Mouse (Mus musculus): ENCODE measurements at regions not wholly inside any gene's neighbourhood (a gene's known extent, or its start where the extent isn't known, plus 50 kb on each side); places are given as distances from the start of the nearest gene placed in this dataset.

DNA sequence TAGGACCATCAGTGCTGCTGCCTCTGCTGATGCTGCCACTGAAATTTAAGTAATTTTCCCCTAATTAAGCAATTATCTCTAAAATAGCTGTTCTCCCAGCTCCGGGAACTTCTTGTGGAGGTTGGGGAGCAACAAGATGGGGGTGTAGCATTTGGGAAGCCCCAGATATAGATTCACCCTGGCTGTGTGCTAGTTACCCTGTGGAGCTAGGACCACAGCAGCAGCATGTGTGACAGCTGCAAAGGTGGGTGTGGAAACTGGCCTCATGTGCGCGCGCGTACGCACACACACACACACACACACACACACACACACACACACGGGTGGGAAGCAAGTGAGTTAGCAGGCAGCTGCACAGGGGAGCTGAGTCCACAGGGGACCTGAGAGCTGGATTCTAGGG is 126.2 kb upstream of the Sdk2 start:
- Histone ChIP-seq H3K4me1 (ENCODE audit: insufficient read depth) (no peaks in the 10 kb centered on the region), H3K4me2 (no peak overlapping the region), H3K9ac (no peak overlapping the region), H3K4me3 (ENCODE audit: low read depth, low read length) (no peak overlapping the region), H3K36me3 (ENCODE audit: insufficient read depth) (no peaks in the 10 kb centered on the region), H3K9me3 (ENCODE audit: low read depth, low read length) (peaks cover 7% of the 10 kb centered on the region; the same call in 1 of the 2 replicates), H3K27ac (ENCODE audit: low read depth) (no peak overlapping the region), H3K27me3 (ENCODE audit: insufficient read depth, low read length) (no peaks in the 10 kb centered on the region)
- TF ChIP-seq CTCF (IDR thresholded peaks at IDR 0.05; ENCODE audit: low read depth) = no peak
- no peak for ATAC-seq (ENCODE audit: insufficient read depth)
- 90% methylated on average over 7 of the region's 7 CpGs for WGBS
- no peak for DNase-seq

DNA sequence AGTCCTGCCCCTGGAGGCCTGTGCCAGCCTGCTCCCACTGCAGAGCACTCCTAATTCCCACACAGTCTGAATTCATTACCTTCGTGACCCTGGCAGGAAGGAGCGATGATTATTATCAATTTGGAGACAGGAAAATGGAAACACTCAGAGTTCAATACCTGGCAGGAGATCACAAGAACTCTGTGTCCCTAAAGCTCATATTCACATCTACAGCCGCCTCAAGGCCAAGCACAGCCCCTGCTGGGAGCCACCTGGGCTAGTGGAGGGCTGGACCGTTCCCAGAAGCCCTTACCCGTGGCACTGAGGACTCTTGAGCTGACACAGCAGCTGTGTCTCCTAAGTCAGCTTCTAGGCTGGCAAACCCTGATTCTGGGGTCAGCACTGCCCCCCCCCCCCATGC is 124.8 kb upstream of the Sdk2 start:
- Histone ChIP-seq H3K4me2 (no peak overlapping the region), H3K4me3 (ENCODE audit: low read depth, low read length) (no peak overlapping the region), H3K27ac (ENCODE audit: low read depth) (no peak overlapping the region), H3K36me3 (ENCODE audit: insufficient read depth) (no peaks in the 10 kb centered on the region), H3K27me3 (ENCODE audit: insufficient read depth, low read length) (no peaks in the 10 kb centered on the region), H3K9me3 (ENCODE audit: low read depth, low read length) (peaks cover 7% of the 10 kb centered on the region; the same call in 1 of the 2 replicates), H3K9ac (no peak overlapping the region), H3K4me1 (ENCODE audit: insufficient read depth) (no peaks in the 10 kb centered on the region)
- 43% methylated on average over 5 of the region's 5 CpGs for WGBS
- ATAC-seq (ENCODE audit: insufficient read depth) (no peak), DNase-seq (no peak)
- TF ChIP-seq CTCF (IDR thresholded peaks at IDR 0.05; ENCODE audit: low read depth) = no peak

DNA sequence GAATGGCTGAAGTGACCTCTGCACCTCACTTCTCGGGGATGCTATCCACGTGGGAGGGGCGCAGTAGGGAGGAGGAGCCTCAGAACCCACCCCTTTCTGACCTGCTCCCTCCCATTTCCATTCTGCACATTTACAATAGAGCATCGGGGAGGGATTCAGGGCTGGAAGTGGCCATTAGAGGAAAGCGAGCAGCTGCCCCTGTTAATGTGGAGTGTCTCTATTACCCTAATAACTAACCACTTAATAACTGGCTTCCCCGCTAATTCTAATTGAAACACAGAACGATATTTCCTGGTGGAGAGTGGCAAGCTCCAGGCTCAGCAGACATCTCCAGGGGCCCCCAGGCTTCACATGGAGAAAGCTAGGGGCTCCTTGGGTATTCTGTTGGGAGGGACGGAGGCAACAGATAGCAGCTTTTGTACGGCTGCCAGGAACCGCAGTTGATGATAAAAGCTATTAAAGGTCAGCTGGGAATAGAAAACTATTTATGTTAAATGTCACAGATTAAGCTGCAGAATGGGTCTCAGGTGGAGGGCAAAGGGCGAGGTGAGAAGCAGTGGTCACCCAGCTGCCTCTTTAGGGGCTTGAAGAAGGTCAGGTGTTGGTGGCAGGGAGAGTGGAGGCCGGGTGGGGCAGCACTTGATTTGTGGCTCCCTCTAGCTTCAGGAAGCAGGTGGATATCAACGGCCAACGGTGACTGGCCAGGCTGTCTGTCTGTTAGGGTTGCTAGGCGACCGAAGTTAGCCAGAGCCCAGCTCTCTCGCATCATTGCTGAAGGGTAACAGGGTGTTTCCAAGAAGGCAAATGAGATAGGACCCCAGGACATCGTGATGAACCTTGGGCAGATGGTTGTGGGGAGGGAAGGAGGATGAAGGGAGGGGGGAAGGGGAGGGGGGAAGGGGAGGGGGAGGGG is 118.4 kb upstream of the Sdk2 start:
- peak; percentile 58; the same call in 1 of the 2 replicates for ATAC-seq (ENCODE audit: insufficient read depth)

GRCm38 (mm10) chr11:114184431-114184830 is 117.6 kb upstream of the Sdk2 start:
- Histone ChIP-seq H3K36me3 (ENCODE audit: insufficient read depth) (no peaks in the 10 kb centered on the region), H3K4me2 (no peak overlapping the region), H3K27ac (ENCODE audit: low read depth) (no peak overlapping the region), H3K4me1 (ENCODE audit: insufficient read depth) (no peaks in the 10 kb centered on the region), H3K9ac (no peak overlapping the region), H3K4me3 (ENCODE audit: low read depth, low read length) (no peak overlapping the region), H3K27me3 (ENCODE audit: insufficient read depth, low read length) (no peaks in the 10 kb centered on the region; the same call in 1 of the 2 replicates), H3K9me3 (ENCODE audit: low read depth, low read length) (no peaks in the 10 kb centered on the region)
- TF ChIP-seq CTCF (IDR thresholded peaks at IDR 0.05; ENCODE audit: low read depth) = peak; percentile 41; the same call in 1 of the 2 replicates
- ATAC-seq (ENCODE audit: insufficient read depth) (no peak), DNase-seq (peak; percentile 40)
- WGBS = 80% methylated on average over 5 of the region's 5 CpGs

More for the DNA sequence above, 118.4 kb upstream of the Sdk2 start:
- Histone ChIP-seq H3K9me3 (ENCODE audit: low read depth, low read length) (no peaks in the 10 kb centered on the region), H3K4me1 (ENCODE audit: insufficient read depth) (no peaks in the 10 kb centered on the region), H3K36me3 (ENCODE audit: insufficient read depth) (no peaks in the 10 kb centered on the region), H3K27me3 (ENCODE audit: insufficient read depth, low read length) (no peaks in the 10 kb centered on the region; the same call in 1 of the 2 replicates), H3K4me2 (no peak overlapping the region), H3K4me3 (ENCODE audit: low read depth, low read length) (no peak overlapping the region), H3K9ac (no peak overlapping the region), H3K27ac (ENCODE audit: low read depth) (no peak overlapping the region)
- no peak for TF ChIP-seq CTCF (IDR thresholded peaks at IDR 0.05; ENCODE audit: low read depth)
- peak; percentile 68 for DNase-seq
- 29% methylated on average over 18 of the region's 18 CpGs for WGBS

DNA sequence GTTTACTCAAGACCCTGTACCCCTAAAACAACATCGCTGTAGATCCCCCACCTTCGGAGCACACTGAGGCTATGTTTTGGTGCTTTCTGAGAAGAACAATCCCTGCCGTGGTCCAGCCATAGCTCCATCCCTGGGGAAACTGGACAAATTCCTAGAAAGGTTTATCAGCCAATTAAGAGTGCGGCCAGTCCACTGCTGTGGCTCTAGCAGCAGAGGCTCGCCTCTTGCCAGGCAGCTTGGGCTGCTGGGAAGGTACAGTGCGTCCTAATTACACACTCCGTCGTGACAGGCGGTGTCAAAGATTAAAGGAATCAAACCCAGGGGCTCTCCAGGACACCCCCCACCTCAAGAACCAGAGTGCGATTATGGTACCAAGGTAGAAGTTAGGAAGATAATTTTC is 116.4 kb upstream of the Sdk2 start:
- Histone ChIP-seq H3K27ac (ENCODE audit: low read depth) (no peak overlapping the region), H3K4me2 (no peak overlapping the region), H3K27me3 (ENCODE audit: insufficient read depth, low read length) (no peaks in the 10 kb centered on the region; the same call in 1 of the 2 replicates), H3K9ac (no peak overlapping the region), H3K4me3 (ENCODE audit: low read depth, low read length) (no peak overlapping the region), H3K36me3 (ENCODE audit: insufficient read depth) (no peaks in the 10 kb centered on the region), H3K9me3 (ENCODE audit: low read depth, low read length) (no peaks in the 10 kb centered on the region), H3K4me1 (ENCODE audit: insufficient read depth) (no peaks in the 10 kb centered on the region)
- no peak for DNase-seq
- WGBS = 75% methylated on average over 10 of the region's 10 CpGs
- ATAC-seq (ENCODE audit: insufficient read depth) = no peak
- TF ChIP-seq CTCF (IDR thresholded peaks at IDR 0.05; ENCODE audit: low read depth) = no peak

DNA sequence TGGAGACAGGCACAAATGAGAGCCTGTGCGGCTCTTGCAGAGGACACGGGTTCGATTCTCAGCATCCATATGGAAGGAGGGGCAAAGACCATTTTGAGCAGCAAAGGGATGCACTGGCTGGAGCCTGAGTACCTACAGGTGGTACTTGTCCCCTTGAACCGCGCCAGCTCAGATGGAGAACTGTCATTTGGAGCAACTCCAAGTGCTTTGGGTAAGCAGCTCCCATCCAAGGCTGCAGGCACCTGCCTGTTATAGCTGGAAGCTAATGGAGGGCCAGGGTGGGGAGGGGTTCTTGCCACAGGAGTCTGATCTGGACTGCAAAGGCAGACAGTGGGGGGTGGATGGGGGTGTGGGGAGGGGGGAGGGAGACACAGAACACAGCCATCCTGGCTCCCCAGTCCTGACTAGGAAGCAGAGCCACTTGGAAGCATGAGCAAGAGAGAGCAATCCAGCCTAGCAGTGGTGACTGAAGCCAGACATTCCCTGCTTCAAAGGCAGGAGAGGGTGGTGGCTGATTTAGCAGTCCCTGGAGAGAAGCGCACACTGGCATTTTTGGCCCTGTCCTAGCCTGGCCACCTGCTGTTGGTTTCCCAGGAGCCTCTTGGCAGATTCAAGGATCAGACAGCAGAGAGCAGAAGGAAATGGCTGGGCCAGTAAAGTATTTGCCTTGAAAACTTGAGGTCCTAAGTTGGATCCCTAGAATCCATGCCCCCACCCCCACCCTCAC is 112.1 kb upstream of the Sdk2 start:
- no peaks in the 10 kb centered on the region for H3K36me3 ChIP-seq (ENCODE audit: insufficient read depth)
- no peaks in the 10 kb centered on the region for H3K9me3 ChIP-seq (ENCODE audit: low read depth, low read length)
- WGBS = 63% methylated on average over 6 of the region's 6 CpGs
- no peaks in the 10 kb centered on the region for H3K4me1 ChIP-seq (ENCODE audit: insufficient read depth)
- H3K9ac ChIP-seq = no peak overlapping the region
- H3K27me3 ChIP-seq (ENCODE audit: insufficient read depth, low read length) = no peaks in the 10 kb centered on the region; the same call in 1 of the 2 replicates
- DNase-seq = no peak
- TF ChIP-seq CTCF (IDR thresholded peaks at IDR 0.05; ENCODE audit: low read depth) = no peak
- no peak for ATAC-seq (ENCODE audit: insufficient read depth)
- no peak overlapping the region for H3K27ac ChIP-seq (ENCODE audit: low read depth)
- no peak overlapping the region for H3K4me2 ChIP-seq
- no peak overlapping the region for H3K4me3 ChIP-seq (ENCODE audit: low read depth, low read length)

GRCm38 (mm10) chr11:114177789-114178188 is 110.9 kb upstream of the Sdk2 start:
- Histone ChIP-seq H3K4me1 (ENCODE audit: insufficient read depth) (no peaks in the 10 kb centered on the region), H3K4me3 (ENCODE audit: low read depth, low read length) (no peak overlapping the region), H3K9me3 (ENCODE audit: low read depth, low read length) (no peaks in the 10 kb centered on the region), H3K4me2 (no peak overlapping the region), H3K36me3 (ENCODE audit: insufficient read depth) (no peaks in the 10 kb centered on the region), H3K27me3 (ENCODE audit: insufficient read depth, low read length) (no peaks in the 10 kb centered on the region; the same call in 1 of the 2 replicates), H3K9ac (no peak overlapping the region), H3K27ac (ENCODE audit: low read depth) (no peak overlapping the region)
- DNase-seq (no peak), ATAC-seq (ENCODE audit: insufficient read depth) (no peak)
- TF ChIP-seq CTCF (IDR thresholded peaks at IDR 0.05; ENCODE audit: low read depth) = no peak
- WGBS = 54% methylated on average over 4 of the region's 4 CpGs

All from lung, embryonic 14.5 days (tissue).